Mouse (Mus musculus): ENCODE results near the gene Btg2. TPM values are rescaled to one million over a fixed set of nuclear protein-coding genes. Genes with fewer than 3 reads are reported as not detected.

Gene Btg2
- total RNA-seq, 2 experiments from 2014 or later: 12.4 to 44.2 TPM

- no peak for DNase-seq (ENCODE audit: low spot score in 2 of 2)
- intact Hi-C loops (cut with DNase I): loop anchor here (5.0 kb wide), 1 partner anchor 187 kb away; no protein-coding TSS in a partner anchor
Observed at GRCm38 (mm10) chr1:134099516-134100235, 20.8 kb upstream of the Btg2 start.

- peak; percentile 52 to 64 for DNase-seq (ENCODE audit: low spot score in 2 of 2)
- intact Hi-C loops (cut with DNase I): no loop called here
Observed at GRCm38 (mm10) chr1:134098726-134099515, 20.0 kb upstream of the Btg2 start.

GRCm38 (mm10) chr1:134097956-134098725 lies 19.2 kb upstream of the Btg2 start:
- no peak for DNase-seq (ENCODE audit: low spot score in 2 of 2)

GRCm38 (mm10) chr1:134097080-134097855 lies 18.3 kb upstream of the Btg2 start:
- DNase-seq (ENCODE audit: low spot score in 2 of 2): no peak
- intact Hi-C loops (cut with DNase I): no loop called here

More at GRCm38 (mm10) chr1:134097956-134098725, 19.2 kb upstream of the Btg2 start:
- intact Hi-C loops (cut with DNase I): no loop called here

- no peak for DNase-seq (ENCODE audit: low spot score in 2 of 2)
- intact Hi-C loops (cut with DNase I): no loop called here
Observed at GRCm38 (mm10) chr1:134096264-134096934, 17.5 kb upstream of the Btg2 start.

- intact Hi-C loops (cut with DNase I): no loop called here
- DNase-seq (ENCODE audit: low spot score in 2 of 2): no peak
Observed at GRCm38 (mm10) chr1:134095721-134096120, 16.8 kb upstream of the Btg2 start.

GRCm38 (mm10) chr1:134095033-134095612 lies 16.2 kb upstream of the Btg2 start:
- no peak for DNase-seq (ENCODE audit: low spot score in 2 of 2)
- intact Hi-C loops (cut with DNase I): no loop called here

GRCm38 (mm10) chr1:134093771-134094526 lies 15.0 kb upstream of the Btg2 start:
- no peak for DNase-seq (ENCODE audit: low spot score in 2 of 2)
- intact Hi-C loops (cut with DNase I): loop anchor here (2.0 kb wide), 1 partner anchor 15 kb away; the partner anchor contains the start of gene Btg2

- intact Hi-C loops (cut with DNase I): loop anchor here (2.0 kb wide), 1 partner anchor 14 kb away; the partner anchor contains the start of gene Btg2
- DNase-seq (ENCODE audit: low spot score in 2 of 2): peak; percentile 89 to 92
Observed at GRCm38 (mm10) chr1:134092852-134093770, 14.2 kb upstream of the Btg2 start.

GRCm38 (mm10) chr1:134092368-134092767 lies 13.4 kb upstream of the Btg2 start:
- intact Hi-C loops (cut with DNase I): loop anchor here (2.0 kb wide), 1 partner anchor 14 kb away; the partner anchor contains the start of gene Btg2
- no peak for DNase-seq (ENCODE audit: low spot score in 2 of 2)

- intact Hi-C loops (cut with DNase I): loop anchor here (2.0 kb wide), 1 partner anchor 13 kb away; the partner anchor contains the start of gene Btg2
- no peak for DNase-seq (ENCODE audit: low spot score in 2 of 2)
Observed at GRCm38 (mm10) chr1:134091851-134092250, 12.9 kb upstream of the Btg2 start.

GRCm38 (mm10) chr1:134089074-134089473 lies 10.2 kb upstream of the Btg2 start:
- intact Hi-C loops (cut with DNase I): no loop called here

GRCm38 (mm10) chr1:134086811-134087398 lies 8.0 kb upstream of the Btg2 start:
- intact Hi-C loops (cut with DNase I): no loop called here

More at GRCm38 (mm10) chr1:134089074-134089473, 10.2 kb upstream of the Btg2 start:
- DNase-seq (ENCODE audit: low spot score in 2 of 2): no peak

GRCm38 (mm10) chr1:134086017-134086416 lies 7.1 kb upstream of the Btg2 start:
- intact Hi-C loops (cut with DNase I): no loop called here

More at GRCm38 (mm10) chr1:134086811-134087398, 8.0 kb upstream of the Btg2 start:
- no peak for DNase-seq (ENCODE audit: low spot score in 2 of 2)

GRCm38 (mm10) chr1:134084128-134084527 lies 5.2 kb upstream of the Btg2 start:
- intact Hi-C loops (cut with DNase I): no loop called here
- no peak for DNase-seq (ENCODE audit: low spot score in 2 of 2)

More at GRCm38 (mm10) chr1:134086017-134086416, 7.1 kb upstream of the Btg2 start:
- no peak for DNase-seq (ENCODE audit: low spot score in 2 of 2)

- no peak for DNase-seq (ENCODE audit: low spot score in 2 of 2)
- intact Hi-C loops (cut with DNase I): no loop called here
Observed at GRCm38 (mm10) chr1:134083676-134084075, 4.8 kb upstream of the Btg2 start.
